Mouse (Mus musculus) forebrain, embryonic 12.5 days (tissue): ENCODE measurements around the gene Ing3. TPM values are rescaled to one million over a fixed set of nuclear protein-coding genes. Genes with fewer than 3 reads are reported as not detected.

Source experiments
- ATAC-seq: fragments of 200-750 bp; cut with Nextera tagmentation; 2 replicates; pipeline ENCODE4 v1.8.0; 2017; ENCODE audit warnings: moderate TSS enrichment; ENCODE audit not compliant: low FRiP score
- H3K27ac ChIP-seq: fragments of 300-500 bp; sonication (generic); 2 replicates; pipeline ENCODE4 v1.5.1; 2016; ENCODE audit warnings: mild to moderate bottlenecking
- H3K27me3 ChIP-seq: fragments of 300-500 bp; sonication (generic); 2 replicates; pipeline ENCODE4 v1.6.1; 2016; ENCODE audit warnings: mild to moderate bottlenecking
- H3K36me3 ChIP-seq: fragments of 300-500 bp; sonication (generic); replicated peaks from 2 replicates; pipeline ENCODE4 v1.6.1; 2016; ENCODE audit warnings: mild to moderate bottlenecking
- H3K4me1 ChIP-seq: fragments of 300-500 bp; sonication (generic); 2 replicates; pipeline ENCODE4 v1.6.1; 2016
- H3K4me2 ChIP-seq: fragments of 300-500 bp; sonication (generic); 2 replicates; pipeline ENCODE4 v1.6.1; 2016; ENCODE audit warnings: mild to moderate bottlenecking, moderate library complexity
- H3K4me3 ChIP-seq: fragments of 300-500 bp; sonication (generic); replicated peaks from 2 replicates; pipeline ENCODE4 v1.5.1; 2016; ENCODE audit warnings: mild to moderate bottlenecking
- H3K9ac ChIP-seq: fragments of 300-500 bp; sonication (generic); 2 replicates; pipeline ENCODE4 v1.6.1; 2016; ENCODE audit warnings: mild to moderate bottlenecking
- H3K9me3 ChIP-seq: fragments of 300-500 bp; sonication (generic); 2 replicates; pipeline ENCODE4 v1.6.1; 2016
- WGBS: fragments of 180-500 bp; shearing (Covaris S2); methylation state at CpG from one replicate; pipeline ENCODE4 v1.1.7; 2016; 5-methylcytosine and 5-hydroxymethylcytosine counted together
- polyA plus RNA-seq: library from polyadenylated mRNA; unstranded; fragments of >200 nt; fragmentation: Nextera tagmentation; extraction: Ambion mirVana; gene quantifications from 2 replicates; pipeline ENCODE4 v1.2.1, GENCODE M21; 2016

Gene Ing3
- polyA plus RNA-seq, 1 experiment from 2014 or later, result 66.5 TPM

DNA sequence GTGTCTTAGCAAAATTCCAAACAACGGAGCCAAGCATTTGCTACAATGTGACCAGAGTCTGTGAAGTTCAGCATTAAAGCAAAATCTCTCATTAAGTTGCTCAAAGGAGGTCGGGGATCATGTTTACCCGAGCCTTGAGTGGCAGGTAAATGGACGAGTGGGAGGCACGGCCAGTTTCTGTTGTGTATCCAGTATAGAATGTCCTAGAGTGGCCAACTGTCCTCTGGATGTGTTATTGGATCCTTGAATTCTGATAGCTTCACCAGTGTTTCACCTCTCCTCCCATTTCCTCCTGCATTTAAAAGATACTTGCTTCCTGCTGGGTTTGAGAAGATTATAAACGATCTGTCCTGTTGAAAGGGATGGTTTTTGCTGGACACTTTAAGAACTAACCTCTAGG lies 50.7 kb downstream of the Ing3 start:
- H3K36me3 ChIP-seq, result no peaks in the 10 kb centered on the region
- ATAC-seq, result no peak
- H3K4me2 ChIP-seq, result no peak overlapping the region
- H3K9ac ChIP-seq, result no peak overlapping the region
- no peak overlapping the region for H3K27ac ChIP-seq
- H3K9me3 ChIP-seq, result no peaks in the 10 kb centered on the region
- WGBS, result 46% methylated on average over 6 of the region's 6 CpGs
- H3K27me3 ChIP-seq, result peaks cover 18% of the 10 kb centered on the region
- no peak overlapping the region for H3K4me3 ChIP-seq
- H3K4me1 ChIP-seq, result peaks cover 11% of the 10 kb centered on the region

- no peak overlapping the region for H3K4me3 ChIP-seq
- H3K4me2 ChIP-seq, result no peak overlapping the region
- H3K36me3 ChIP-seq, result no peaks in the 10 kb centered on the region
- 87% methylated on average over 3 of the region's 3 CpGs for WGBS
- H3K4me1 ChIP-seq, result peaks cover 11% of the 10 kb centered on the region
- H3K27ac ChIP-seq, result no peak overlapping the region
- ATAC-seq, result no peak
- no peaks in the 10 kb centered on the region for H3K9me3 ChIP-seq
- H3K27me3 ChIP-seq, result peaks cover 18% of the 10 kb centered on the region
- no peak overlapping the region for H3K9ac ChIP-seq
Measured at GRCm38 (mm10) chr6:22000881-22001280, 51.5 kb downstream of the Ing3 start.

- no peak for ATAC-seq
- 87% methylated on average over 5 of the region's 5 CpGs for WGBS
- H3K9ac ChIP-seq, result no peak overlapping the region
- no peak overlapping the region for H3K4me2 ChIP-seq
- H3K4me3 ChIP-seq, result no peak overlapping the region
- H3K36me3 ChIP-seq, result no peaks in the 10 kb centered on the region
- H3K27me3 ChIP-seq, result peaks cover 18% of the 10 kb centered on the region
- no peaks in the 10 kb centered on the region for H3K9me3 ChIP-seq
- no peak overlapping the region for H3K27ac ChIP-seq
- H3K4me1 ChIP-seq, result peaks cover 11% of the 10 kb centered on the region
Measured at GRCm38 (mm10) chr6:22001284-22001916, 52.0 kb downstream of the Ing3 start.

DNA sequence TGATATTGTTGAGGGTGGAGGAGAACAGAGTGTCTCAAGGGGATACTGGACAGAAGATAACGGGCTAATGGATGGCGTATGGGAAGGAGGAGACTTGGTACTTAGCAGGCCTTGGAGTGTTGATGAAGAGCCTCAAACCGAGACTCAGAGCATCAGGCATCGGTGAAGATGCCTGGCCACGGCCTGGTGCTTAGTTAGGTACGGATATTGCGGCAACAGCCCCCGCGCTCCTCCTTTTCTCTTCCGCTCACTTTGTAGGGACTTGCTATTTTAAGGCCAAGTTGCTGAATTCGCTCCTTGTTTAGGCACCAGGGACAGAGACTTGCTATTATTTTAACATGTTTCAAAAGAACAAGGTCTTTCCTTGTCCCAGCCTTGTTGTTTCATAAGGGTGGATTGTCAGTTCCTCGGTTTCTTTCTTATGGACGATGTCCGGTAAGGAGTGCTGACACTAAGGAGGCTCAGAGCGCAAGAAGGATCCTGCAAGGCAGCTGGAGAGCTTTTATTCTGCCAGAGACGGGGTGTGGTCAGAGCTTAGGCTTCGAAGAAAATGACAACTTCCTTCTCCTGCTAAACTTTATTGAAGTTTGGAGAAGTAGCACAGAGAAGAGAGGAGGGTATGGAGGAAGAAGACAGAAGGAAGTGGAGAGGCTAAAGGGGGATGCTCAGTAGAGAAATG lies 53.3 kb downstream of the Ing3 start:
- Histone ChIP-seq H3K36me3 (no peaks in the 10 kb centered on the region), H3K4me2 (peak overlapping the region; percentile 17; the same call in 1 of the 2 replicates), H3K9me3 (no peaks in the 10 kb centered on the region), H3K4me1 (peaks cover 11% of the 10 kb centered on the region), H3K27me3 (peaks cover 18% of the 10 kb centered on the region), H3K27ac (no peak overlapping the region), H3K9ac (no peak overlapping the region), H3K4me3 (no peak overlapping the region)
- no peak for ATAC-seq
- 35% methylated on average over 17 of the region's 17 CpGs for WGBS

DNA sequence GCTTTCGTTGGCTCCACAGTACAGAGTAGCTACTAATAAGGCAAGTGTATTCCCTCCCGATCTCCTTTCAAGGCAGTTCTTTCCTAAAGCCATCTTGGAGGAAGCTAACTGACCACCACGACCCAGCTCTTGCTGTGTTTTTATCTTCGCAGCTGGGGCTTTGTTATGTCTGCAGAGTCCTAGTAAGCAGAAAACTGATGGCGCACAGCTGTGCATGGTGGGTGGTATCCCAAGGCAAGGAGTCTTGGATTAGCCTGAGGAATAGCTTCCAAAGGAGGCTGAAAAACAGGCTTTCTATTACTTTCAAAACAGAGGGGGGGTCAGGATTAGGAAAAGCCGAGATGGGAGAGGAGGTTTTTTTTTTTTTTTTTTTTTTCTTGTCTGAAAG lies 53.8 kb downstream of the Ing3 start:
- Histone ChIP-seq H3K4me2 (peak overlapping the region; percentile 17; the same call in 1 of the 2 replicates), H3K9me3 (no peaks in the 10 kb centered on the region), H3K4me1 (peaks cover 7% of the 10 kb centered on the region), H3K36me3 (no peaks in the 10 kb centered on the region), H3K27ac (no peak overlapping the region), H3K9ac (no peak overlapping the region), H3K4me3 (no peak overlapping the region), H3K27me3 (peaks cover 18% of the 10 kb centered on the region)
- WGBS, result 4% methylated on average over 6 of the region's 6 CpGs
- no peak for ATAC-seq

DNA sequence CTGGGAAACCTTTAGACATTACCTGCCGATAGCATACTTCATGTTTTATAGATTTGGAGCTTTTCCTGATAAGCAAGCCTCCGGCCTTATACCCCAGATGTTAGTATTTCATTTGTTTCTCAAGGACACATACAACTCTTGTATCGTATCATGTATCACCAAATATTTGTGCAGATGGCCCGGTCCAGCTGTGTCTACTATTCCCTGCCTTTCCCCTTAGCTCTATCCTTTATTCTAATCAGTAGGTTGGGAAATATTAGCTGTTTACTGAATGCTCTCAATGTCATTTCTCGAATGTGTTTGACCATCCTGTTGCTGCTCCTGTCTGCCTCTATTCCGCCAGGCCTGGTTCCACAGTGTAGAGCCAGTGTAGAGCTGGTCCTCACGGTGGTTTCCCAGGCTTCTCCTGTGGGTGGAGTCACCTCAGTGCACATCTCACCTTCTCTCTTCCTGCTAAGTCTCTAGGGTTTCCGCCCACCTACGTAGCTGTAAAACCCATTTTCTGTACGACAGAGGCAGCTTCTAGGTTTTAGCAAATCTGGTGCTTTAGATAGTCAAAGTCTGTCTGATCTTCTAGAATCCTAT lies 54.7 kb downstream of the Ing3 start:
- peaks cover 18% of the 10 kb centered on the region for H3K27me3 ChIP-seq
- H3K27ac ChIP-seq, result no peak overlapping the region
- H3K36me3 ChIP-seq, result no peaks in the 10 kb centered on the region
- no peak overlapping the region for H3K4me2 ChIP-seq
- WGBS, result 83% methylated on average over 10 of the region's 10 CpGs
- H3K9me3 ChIP-seq, result no peaks in the 10 kb centered on the region
- no peak for ATAC-seq
- peaks cover 7% of the 10 kb centered on the region for H3K4me1 ChIP-seq
- H3K9ac ChIP-seq, result no peak overlapping the region
- no peak overlapping the region for H3K4me3 ChIP-seq

DNA sequence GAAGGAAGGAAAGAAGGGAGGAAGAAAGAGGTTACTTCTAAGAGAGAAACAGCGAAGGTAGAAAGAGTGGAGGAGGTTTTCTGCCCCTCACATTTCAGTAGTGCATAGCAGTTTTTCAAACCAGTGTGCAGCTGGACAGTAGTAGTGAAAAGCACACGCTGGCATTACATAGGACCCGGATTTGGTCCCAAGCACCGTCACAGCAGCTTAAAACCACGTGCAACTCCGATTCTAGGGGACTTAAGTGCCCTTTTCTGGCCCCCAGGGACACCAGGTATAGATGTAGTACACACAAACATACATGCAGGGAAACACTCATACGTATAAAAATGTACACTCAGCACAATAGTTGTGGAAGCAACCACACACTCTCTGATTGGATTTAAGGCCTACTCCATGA lies 59.0 kb downstream of the Ing3 start:
- no peak for ATAC-seq
- WGBS, result 90% methylated on average over 7 of the region's 7 CpGs
- 0 out of 2 replicates have a peak, but pooled peaks cover 3% of the 10 kb centered on the region for H3K27me3 ChIP-seq
- H3K27ac ChIP-seq, result no peak overlapping the region
- no peak overlapping the region for H3K9ac ChIP-seq
- no peaks in the 10 kb centered on the region for H3K4me1 ChIP-seq
- no peak overlapping the region for H3K4me2 ChIP-seq
- no peaks in the 10 kb centered on the region for H3K36me3 ChIP-seq
- no peaks in the 10 kb centered on the region for H3K9me3 ChIP-seq
- H3K4me3 ChIP-seq, result no peak overlapping the region

- Histone ChIP-seq H3K36me3 (no peaks in the 10 kb centered on the region), H3K9ac (no peak overlapping the region), H3K4me1 (no peaks in the 10 kb centered on the region), H3K27ac (no peak overlapping the region), H3K4me3 (no peak overlapping the region), H3K9me3 (no peaks in the 10 kb centered on the region), H3K27me3 (no peaks in the 10 kb centered on the region), H3K4me2 (no peak overlapping the region)
- ATAC-seq, result no peak
- WGBS, result 92% methylated on average over 12 of the region's 12 CpGs
Measured at GRCm38 (mm10) chr6:22010258-22010657, 60.9 kb downstream of the Ing3 start.

DNA sequence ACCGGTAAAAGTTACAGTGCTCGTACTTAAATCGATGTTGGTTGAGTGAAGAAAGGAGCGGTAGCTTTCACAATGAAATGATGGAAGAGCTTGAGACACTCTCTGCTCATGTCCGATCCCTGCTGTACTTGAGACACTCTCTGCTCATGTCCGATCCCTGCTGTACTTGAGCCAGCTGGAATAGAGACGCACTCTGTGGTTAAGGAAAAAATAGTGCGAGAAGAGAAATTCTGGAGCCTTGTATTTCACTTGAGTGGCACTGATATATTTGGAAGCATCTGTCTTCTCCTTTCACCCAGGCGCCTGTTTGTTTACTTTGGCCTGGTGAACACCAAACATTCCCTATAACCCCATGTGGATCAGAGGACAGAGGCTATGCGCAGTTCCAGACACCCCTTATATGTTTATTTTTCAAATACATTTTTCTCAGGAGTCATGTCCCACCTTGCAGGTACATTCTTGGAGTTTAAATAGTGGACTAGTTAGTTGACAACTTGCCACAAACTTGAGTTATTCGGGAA lies 61.5 kb downstream of the Ing3 start:
- H3K27me3 ChIP-seq, result no peaks in the 10 kb centered on the region
- no peaks in the 10 kb centered on the region for H3K36me3 ChIP-seq
- ATAC-seq, result no peak
- H3K9me3 ChIP-seq, result no peaks in the 10 kb centered on the region
- WGBS, result 96% methylated on average over 11 of the region's 11 CpGs
- no peak overlapping the region for H3K9ac ChIP-seq
- no peak overlapping the region for H3K4me3 ChIP-seq
- no peak overlapping the region for H3K4me2 ChIP-seq
- H3K4me1 ChIP-seq, result no peaks in the 10 kb centered on the region
- no peak overlapping the region for H3K27ac ChIP-seq

GRCm38 (mm10) chr6:22011546-22011945 lies 62.2 kb downstream of the Ing3 start:
- H3K9ac ChIP-seq, result no peak overlapping the region
- ATAC-seq, result no peak
- no peaks in the 10 kb centered on the region for H3K4me1 ChIP-seq
- no peaks in the 10 kb centered on the region for H3K9me3 ChIP-seq
- WGBS, result 91% methylated on average over 2 of the region's 2 CpGs
- no peak overlapping the region for H3K4me2 ChIP-seq
- H3K27ac ChIP-seq, result no peak overlapping the region
- H3K36me3 ChIP-seq, result no peaks in the 10 kb centered on the region
- H3K27me3 ChIP-seq, result no peaks in the 10 kb centered on the region
- H3K4me3 ChIP-seq, result no peak overlapping the region

DNA sequence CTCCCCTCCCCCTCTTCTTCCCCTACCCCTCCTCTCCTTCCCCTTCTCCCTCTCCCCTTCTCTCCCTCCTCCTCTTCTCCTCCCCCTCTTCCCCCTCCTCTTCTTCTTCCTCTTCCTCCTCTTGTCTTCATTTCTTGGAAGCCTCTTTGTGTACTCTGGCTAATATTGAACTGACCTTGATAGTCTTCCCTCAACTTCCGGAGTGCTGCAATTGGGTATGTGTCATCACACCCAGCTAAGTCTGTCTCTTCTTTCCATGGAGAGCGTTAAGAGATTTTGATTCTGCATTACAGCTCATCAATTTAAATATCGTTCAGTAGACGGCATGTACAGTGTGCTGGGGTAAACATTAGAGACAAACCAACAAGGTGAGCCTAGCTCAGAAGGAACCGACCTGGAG lies 62.7 kb downstream of the Ing3 start:
- 90% methylated on average over 5 of the region's 5 CpGs for WGBS
- no peak overlapping the region for H3K4me3 ChIP-seq
- no peak overlapping the region for H3K9ac ChIP-seq
- no peak overlapping the region for H3K4me2 ChIP-seq
- no peak overlapping the region for H3K27ac ChIP-seq
- H3K9me3 ChIP-seq, result no peaks in the 10 kb centered on the region
- no peaks in the 10 kb centered on the region for H3K36me3 ChIP-seq
- H3K4me1 ChIP-seq, result no peaks in the 10 kb centered on the region
- ATAC-seq, result no peak
- H3K27me3 ChIP-seq, result no peaks in the 10 kb centered on the region

GRCm38 (mm10) chr6:22012501-22012900 lies 63.1 kb downstream of the Ing3 start:
- 83% methylated on average over 5 of the region's 5 CpGs for WGBS
- no peaks in the 10 kb centered on the region for H3K36me3 ChIP-seq
- no peak overlapping the region for H3K9ac ChIP-seq
- no peaks in the 10 kb centered on the region for H3K27me3 ChIP-seq
- no peak for ATAC-seq
- H3K4me3 ChIP-seq, result no peak overlapping the region
- H3K4me2 ChIP-seq, result no peak overlapping the region
- H3K27ac ChIP-seq, result no peak overlapping the region
- no peaks in the 10 kb centered on the region for H3K9me3 ChIP-seq
- no peaks in the 10 kb centered on the region for H3K4me1 ChIP-seq
